Mouse (Mus musculus): Measurements from ENCODE around the gene Twist1.

Twist1 gene

DNA sequence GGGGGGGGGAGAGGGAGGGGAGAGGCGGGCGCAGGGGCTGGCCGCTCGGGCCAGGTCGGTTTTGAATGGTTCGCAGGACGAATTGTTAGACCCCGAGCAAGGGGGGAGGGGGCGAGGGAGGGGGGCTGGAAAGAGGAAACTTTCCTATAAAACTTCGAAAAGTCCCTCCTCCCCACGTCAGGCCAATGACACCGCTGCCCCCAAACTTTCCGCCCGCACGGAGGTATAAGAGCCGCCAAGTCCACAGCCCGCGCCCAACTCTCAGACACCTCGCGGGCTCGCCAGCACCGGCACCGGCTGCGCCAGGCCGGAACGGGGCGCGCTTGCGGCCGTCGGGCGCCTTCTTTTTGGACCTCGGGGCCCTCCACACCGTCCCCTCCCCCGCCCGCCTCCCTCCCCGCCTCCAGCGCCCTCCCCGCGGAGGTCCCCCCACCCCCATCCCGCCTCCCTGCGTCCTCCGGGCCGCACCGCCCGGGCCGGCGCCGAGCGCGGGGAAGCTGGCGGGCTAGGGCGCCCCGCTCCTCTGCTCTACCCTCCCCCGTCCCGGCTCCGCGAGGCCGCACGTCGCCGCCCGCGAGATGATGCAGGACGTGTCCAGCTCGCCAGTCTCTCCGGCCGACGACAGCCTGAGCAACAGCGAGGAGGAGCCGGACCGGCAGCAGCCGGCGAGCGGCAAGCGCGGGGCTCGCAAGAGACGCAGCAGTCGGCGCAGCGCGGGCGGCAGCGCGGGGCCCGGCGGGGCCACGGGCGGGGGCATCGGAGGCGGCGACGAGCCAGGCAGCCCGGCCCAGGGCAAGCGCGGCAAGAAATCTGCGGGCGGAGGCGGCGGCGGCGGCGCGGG, at the start of gene Twist1:
Gene Twist1, plus strand, starts transcription at position 272 of the 841 bp plus-strand sequence.
- DNase-seq (ENCODE audit: low spot score in 2 of 2): peak in 1 of 2 experiments; percentile 66

DNA sequence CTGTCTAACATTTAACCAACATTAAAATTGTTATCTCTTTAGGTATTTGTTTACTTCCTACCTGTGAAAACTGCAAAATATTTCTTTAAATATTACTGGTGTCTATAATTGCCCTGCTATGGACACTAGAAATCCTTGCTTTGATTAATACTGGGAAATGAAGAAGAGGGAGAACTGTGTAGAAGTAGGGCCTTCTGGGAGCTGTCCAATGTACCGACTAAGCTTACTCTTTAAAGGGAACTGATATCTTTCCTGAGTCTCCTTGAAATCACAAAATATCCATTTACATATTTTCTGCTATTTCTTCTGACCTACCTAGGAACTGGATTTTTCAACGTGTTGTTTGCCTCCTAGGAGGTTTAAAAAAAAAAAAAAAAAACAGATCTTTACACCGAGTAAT, 30.7 kb upstream of the Twist1 start:
- DNase-seq (ENCODE audit: low spot score in 2 of 2): no peak

DNA sequence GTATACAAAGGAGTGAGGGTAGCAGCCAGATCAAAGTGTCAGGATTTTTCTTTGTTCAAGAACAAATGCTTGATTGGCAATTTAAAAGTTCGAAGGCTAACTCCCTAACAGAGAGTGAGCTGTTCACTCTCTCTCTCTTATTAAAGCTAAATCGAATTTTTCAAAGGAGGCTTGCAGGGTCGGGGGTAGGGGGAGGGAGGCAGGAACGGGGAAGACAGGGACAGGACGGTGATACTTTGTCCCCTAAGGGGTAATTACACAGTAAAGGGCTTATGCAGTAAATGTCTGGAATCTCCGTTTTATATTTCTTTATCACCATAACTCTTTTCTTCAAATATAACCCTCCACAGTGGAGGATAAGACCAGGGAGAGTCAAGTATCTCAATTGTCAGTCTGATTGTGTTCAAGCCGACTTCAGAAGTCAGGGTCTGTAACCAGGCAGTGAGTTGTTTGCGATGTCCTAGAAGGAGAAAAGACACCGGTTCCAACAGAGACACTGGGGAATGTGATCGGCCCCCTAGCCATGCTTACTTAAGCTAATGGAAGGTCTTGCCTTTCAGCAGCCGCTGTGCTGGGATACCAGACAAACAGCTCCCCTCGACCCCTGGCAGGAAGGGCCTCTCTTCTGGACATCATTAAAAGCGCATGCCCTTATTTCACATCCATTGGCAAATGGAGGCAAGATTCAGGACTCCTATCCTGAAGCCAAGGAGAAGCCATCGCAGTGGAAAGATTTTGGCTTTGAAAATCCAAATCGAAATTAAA, 30.0 kb upstream of the Twist1 start:
- no peak for DNase-seq (ENCODE audit: low spot score in 2 of 2)

DNA sequence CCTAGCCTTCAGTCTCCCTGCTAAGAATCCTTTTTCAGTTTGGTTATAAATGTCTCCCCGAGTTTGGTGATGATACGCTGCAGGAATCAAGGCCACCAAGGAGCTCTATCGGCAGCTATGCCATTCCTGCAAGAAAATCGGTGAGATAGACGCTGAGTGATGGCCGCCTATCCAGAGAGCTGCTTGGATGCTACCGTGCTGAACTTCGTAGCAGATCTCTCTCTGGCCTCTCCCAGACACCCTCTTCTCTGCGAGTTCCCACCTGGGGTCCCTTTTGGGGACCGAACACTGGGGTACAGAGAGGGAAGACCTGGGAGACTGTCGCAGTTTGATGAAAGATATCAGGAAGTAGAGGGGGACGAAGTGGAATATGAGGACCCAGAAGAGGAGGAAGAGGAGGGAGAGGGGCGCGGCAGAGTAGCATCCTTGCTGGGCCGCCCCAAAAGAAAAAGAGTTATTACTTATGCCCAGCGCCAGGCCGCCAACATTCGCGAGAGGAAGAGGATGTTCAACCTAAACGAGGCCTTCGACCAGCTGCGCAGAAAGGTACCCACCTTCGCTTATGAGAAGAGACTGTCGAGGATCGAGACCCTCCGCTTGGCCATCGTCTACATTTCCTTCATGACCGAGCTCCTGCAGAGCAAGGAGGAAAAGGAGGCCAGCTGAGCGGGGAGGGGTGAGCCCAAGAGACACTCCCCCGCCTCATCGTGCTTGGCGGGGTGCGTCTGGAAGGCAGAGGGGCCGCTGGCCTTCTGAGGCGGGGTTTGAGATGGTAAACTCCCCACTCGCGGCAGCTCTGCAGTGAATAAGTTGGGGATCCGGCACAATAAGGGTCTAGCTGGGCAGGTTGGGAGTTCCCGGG, 28.9 kb upstream of the Twist1 start, which contains the start of gene Ferd3l:
Gene Ferd3l, plus strand, starts transcription at position 95 of the 862 bp plus-strand sequence.
- no peak for DNase-seq (ENCODE audit: low spot score in 2 of 2)

DNA sequence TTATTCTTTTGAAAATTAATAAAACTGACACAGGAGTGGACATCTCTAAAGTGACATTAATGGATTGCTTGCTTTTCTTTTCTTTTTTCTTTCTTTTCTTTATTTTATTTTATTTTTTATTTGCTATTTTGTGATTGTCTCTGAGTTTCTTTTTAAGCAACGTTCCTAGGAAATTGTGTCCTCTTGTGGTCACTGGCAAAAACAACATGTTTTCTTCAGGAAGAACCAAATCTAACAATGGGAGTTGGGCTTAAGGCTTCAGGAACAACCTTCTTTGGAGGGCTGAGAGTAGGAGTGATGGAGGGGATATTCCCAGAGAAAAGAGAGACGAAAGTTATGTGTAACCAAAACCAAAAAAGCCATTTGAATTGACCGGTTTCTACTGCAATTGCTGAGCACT, 4.6 kb upstream of the Twist1 start:
- no peak for DNase-seq (ENCODE audit: low spot score in 2 of 2)

DNA sequence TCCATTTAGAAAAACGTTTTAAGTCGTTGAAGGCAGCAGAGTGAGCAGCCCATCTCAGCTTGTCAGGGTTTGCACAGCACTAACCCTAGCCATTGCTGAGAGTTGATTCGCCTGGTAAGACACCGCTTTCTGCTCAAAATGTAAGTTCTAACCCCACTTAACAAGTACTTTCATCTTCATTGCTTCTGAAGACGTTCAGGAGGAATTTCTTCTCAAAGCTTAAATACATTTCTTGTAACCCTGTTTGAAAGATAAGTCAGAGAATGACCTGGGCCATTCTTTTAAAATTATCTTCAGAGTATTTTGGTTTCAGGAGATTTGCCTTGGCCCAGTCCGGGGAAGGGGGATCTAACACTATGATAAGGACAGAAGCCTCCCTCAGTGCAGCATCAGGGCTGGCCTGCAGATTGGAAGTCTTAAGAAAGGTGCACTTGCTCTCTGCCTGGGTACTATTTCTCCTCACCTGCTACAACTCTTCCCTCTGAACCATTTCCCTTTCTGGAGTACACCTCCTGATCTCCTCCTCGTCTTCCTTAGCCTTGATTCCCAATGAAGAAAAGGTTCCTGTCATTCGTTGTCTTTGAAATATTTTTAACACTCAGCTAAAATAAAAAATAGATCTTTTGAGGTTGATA, 2.4 kb upstream of the Twist1 start:
- no peak for DNase-seq (ENCODE audit: low spot score in 2 of 2)

DNA sequence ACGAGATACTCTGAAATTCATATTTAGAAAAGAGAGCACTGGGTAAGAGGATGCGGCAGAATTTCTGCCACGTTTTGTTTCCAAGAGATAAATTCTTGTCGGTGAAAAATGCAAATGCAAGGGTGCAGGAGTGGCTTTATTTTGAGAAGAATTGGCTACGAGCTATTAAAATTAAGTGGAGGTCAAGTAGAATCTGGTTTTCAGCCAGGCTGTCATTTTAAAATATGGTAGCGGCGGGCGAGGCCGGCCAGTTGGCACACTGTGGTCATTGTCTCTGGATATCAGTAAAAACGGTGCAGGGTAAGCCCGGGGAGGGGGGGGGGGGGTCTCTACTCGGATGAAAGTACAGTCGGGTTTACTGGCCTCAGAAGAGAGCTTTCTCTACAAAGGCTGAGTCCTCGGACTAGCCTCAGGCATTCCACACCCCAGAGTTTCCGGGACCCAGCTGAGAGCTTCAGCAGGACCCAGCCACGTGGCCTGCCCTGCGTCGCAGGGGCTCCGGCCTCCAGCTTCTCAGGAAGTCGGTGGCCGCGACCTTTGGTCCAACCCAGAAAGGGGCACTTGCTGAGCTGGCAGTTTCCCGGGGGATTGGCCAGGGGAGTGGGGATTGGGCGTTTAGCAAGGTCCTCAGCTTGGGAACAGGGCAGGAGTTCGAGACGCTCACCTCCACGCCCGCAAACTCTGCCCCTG, 1.7 kb upstream of the Twist1 start:
- peak in 1 of 2 experiments; percentile 10 for DNase-seq (ENCODE audit: low spot score in 2 of 2)

DNA sequence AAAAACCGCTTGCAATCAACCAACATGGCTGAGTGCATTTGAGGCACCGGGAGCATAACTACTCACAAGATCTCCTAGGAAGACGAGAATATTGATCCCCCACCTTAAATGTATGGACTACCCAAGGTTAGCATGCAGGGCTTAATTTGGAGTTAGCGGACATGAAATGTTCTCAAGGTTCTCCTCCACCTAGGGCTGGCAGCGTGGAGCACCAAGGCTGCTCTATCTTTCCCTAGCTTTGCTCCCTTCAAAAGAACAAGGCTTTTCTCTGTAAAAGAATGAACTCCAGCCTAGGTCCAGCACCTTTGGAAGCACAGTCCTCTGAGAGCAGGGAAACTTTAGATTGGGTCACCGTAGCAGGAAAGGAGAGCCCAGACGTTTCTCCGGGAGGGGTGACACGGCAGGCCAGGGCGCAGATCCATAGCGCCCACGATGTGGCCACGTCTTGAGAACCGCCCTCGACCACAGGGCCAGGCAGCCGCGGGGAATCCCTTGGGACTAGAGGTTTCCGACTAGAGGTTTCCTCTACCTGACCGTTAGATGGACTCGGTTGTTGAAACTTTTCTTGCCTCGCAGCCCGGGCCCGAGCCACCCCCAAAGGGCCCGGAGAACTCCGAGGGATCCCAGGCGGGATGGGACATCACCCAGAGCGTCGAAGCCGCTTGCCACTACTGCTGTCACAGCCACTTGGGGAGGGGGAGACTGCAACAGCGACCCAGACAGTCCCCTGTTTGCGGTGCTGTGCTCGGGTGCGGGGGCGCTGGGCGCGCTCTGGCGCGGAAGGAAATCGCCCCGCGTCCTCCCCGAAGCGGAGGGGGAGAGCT, 683 bp upstream of the Twist1 start:
- no peak for DNase-seq (ENCODE audit: low spot score in 2 of 2)

DNA sequence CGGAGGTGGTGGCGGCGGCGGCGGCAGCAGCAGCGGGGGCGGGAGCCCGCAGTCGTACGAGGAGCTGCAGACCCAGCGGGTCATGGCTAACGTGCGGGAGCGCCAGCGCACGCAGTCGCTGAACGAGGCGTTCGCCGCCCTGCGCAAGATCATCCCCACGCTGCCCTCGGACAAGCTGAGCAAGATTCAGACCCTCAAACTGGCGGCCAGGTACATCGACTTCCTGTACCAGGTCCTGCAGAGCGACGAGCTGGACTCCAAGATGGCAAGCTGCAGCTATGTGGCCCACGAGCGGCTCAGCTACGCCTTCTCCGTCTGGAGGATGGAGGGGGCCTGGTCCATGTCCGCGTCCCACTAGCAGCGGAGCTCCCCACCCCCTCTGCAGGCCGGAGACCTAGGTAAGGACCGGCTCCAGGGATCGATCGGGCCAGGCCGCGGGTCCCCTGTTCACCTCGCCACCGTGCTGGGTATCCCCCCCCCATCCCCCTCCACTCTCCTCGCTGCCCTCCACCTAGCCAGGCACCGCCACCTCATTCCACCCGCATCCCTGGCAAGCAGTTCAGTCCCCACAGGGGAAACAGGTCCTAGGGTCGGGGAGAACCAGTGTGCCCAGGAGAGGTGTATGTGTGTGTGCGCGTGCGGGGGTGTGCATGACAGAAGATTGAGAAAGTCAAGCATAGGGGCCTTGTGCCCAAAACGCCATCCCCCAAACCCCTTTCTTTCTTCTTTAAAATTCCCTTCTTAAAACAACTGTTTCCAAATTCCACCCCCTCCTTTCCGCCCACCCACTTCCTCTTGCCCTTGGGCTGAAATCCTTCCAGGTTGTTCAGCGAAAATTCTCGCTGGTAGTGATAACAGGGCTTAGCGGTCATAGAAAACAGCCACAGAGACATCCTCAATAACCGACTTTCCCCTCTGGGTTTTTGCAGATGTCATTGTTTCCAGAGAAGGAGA, 1.0 kb downstream of the Twist1 start:
- DNase-seq (ENCODE audit: low spot score in 2 of 2): peak in 1 of 2 experiments; percentile 9

DNA sequence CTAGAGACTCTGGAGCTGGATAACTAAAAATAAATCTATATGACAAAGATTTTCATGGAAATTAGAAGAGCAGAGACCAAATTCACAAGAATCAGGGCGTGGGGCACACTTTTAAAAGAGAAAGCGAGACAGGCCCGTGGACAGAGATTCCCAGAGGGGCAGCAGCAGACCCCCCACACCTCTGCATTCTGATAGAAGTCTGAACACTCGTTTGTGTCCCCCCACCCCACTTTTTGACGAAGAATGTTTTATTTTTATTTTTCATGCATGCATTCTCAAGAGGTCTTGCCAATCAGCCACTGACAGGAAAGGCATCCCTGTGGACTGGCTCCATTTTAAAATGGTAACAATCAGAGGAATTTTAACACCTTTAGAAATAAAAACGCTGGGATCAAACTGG, 1.7 kb downstream of the Twist1 start:
- DNase-seq (ENCODE audit: low spot score in 2 of 2): no peak

DNA sequence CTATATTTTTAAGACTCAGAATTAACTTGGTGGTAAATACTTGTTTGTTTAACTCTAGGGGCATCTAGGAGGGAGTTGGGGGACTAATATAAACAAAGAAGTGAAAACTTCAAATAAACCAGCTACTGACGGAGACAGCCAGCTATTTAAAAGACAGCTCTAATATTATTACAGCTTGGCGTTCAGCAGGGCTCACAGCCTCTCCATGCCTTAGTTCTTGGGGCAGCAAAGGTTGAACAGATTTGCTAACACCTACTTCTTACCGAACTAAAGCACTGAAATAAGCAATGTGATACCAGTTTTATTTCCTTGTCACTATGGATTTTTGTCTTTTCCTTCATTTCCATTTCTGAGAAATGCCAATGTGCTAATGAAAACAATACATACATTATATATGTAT, 2.4 kb downstream of the Twist1 start:
- DNase-seq (ENCODE audit: low spot score in 2 of 2): no peak

DNA sequence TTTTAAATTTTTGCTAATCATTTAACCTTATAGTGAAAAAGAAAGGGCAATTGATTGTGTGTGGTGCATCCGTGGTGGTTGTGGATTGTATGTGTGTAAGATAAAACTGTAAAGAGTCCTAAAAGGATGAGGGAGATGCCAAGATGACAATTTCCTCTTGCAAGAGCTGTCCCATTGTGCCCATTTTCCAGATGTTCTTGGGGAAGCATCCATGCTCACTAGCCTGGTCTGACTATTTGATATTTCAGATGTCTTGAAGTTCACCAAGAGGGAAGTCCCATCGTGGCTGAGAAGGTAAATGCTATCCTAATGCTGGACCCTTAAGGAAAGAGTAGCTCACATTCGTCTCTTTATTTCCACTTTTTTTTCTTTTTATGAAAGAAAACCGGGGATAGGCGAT, 3.5 kb downstream of the Twist1 start:
- no peak for DNase-seq (ENCODE audit: low spot score in 2 of 2)

DNA sequence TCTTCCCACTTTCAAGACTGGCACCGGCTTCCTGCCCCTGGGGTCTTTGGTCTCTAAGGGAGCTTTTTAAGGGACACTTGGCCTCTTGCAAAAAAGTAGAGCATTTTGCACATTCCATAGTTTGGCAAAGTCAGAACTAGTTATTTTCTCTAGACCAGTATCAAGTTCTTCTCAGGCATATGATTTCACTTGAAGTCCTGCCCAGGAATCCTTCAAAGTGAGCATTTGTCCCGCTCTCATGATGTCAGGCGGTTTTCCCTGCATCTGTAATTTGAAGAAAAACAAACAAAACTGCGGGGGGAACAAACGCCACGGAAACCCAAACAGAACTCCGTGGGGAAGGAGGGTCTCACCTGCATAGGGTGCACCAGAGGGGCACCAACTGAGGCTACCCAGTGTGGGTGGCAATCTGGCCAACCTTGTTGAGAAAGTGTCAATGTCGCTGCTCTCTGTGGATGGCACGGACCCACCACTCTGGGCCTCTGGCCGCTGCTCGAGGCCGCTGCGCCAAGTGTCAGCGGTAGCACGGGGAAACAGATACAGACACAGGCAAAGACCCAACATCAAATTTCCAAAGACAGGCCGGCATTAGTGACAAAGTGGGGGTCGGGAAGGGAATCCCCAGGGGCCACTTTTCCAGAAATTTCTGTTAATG, 4.8 kb downstream of the Twist1 start:
- DNase-seq (ENCODE audit: low spot score in 2 of 2): no peak

DNA sequence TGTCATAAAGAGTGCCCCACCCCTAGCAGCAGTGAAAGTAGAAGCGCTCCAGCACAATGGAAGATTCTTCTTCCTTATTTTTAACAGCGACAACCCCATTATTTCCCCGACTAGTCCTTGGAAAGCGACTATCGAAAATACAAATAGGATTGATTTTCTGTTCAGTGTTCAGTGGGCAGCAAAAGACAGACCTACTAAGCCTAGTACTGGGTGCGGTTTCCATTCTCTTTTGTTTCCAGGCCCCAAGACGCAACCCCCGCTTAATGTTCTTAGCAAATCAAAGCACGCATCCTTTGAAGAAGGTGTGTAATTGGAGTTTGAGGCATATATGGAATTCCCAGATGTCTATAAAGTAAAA, 5.3 kb downstream of the Twist1 start:
- DNase-seq (ENCODE audit: low spot score in 2 of 2): no peak

DNA sequence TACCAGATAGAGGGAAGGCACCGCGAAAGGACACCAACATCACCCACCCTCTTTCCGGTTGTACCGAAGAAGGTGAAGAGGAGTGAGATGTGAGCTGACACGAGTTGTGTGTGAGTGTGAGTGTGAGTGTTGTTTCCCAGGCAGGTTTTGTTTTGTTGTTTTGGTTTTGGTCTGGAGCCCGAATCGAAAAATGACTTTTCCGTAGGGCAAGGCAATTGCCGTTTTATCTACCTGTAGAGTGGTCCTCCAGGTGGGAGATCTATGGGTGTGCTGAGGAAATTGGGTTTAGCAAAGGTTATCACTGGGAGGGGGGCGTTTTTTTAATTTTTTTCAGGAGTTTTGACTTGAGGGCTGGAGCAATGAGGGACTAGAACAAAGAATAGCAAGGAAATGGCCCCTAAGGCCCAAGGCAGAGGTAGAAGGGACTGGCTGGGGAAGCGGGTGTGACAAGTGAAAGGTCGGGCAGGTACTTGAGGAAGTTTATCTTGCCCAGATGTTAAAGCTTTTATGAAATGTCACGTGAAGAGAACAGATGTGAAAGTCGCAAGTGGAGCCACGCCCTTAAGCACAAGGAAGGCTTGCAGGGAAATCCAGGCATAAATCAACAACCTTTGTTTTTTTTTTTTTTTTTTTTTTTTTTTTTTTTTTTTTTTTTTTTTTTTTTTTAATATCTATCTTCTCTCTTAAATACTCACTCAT, 6.3 kb downstream of the Twist1 start:
- no peak for DNase-seq (ENCODE audit: low spot score in 2 of 2)

DNA sequence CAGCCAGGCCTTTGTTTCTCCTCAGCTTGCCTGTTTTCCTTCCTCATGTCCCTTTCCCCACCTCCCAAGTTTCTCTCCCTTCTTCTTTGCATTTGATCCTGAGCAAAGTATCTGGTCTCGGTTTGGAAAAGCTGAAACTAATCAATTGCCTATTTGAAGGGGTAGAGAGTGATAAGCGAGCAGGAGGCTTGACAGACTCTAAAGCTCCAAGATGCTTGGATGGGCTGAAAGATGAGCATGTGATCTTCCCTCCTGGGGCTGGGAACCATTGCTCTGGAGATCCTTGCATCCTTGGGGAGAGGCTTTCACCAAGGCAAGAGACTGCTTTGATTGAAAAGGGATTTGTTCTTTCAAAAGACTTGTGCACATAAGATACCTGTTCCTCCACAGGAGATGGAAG, 7.0 kb downstream of the Twist1 start:
- no peak for DNase-seq (ENCODE audit: low spot score in 2 of 2)

DNA sequence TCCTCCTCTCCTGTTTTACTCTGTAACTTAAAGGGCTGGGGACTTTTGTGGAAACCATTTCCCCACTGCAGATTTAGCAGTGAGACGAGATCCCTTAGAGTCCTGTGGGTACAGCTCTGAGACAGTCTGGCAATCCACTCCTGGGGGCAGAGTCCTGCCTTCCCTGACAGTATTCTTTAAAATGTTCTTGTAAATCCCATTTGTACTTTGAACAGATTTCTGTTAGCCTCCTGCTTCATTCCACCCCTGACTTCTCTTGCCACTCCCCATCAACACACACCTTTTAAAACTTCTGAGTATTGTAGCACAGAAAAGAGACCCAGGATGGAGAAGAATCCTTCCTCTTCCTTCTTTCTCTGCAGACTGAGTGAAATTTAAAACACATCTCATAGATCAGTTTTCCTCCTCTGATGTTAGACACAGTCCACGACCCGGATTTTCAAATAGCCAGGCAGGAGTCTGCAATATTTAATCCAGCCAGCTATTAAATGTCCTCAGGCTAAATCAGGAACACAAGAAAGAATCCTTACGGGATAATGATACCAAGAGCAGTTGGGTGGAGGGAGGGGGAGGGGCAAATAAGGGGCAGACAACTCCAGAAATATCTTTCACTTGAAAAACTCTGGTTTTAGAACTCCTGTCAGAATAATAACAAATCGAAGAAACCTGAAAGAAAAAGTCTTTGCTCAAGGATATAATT, 8.3 kb downstream of the Twist1 start:
- no peak for DNase-seq (ENCODE audit: low spot score in 2 of 2)

Measured in urinary bladder, postnatal 36 days (tissue).